Mouse (Mus musculus): Measurements from ENCODE around the gene Defb48.
A peak's percentile ranks its signal among the peaks of the same experiment; 100 is the strongest.

GRCm38 (mm10) chr14:63002588-63002987, 18.3 kb upstream of the Defb48 start:
- TF ChIP-seq CTCF (IDR thresholded peaks at IDR 0.05; ENCODE audit: low read depth), result no peak
- TF ChIP-seq EP300 (IDR thresholded peaks at IDR 0.05; ENCODE audit: low read depth), result peak; percentile 71; the same call in 1 of the 2 replicates

All from heart, postnatal 0 days (tissue).